Mouse (Mus musculus) cerebellum, postnatal 36 days (tissue): ENCODE measurements around the gene Ildr1.

Source experiments
- DNase-seq, 2 experiments: peaks; one replicate each; pipeline ENCODE4 v3.0.0; 2021 to 2022; ENCODE audit warnings: mixed read lengths in 2 of 2

Gene Ildr1

GRCm38 (mm10) chr16:36707702-36708423 is 14.1 kb downstream of the Ildr1 start:
- DNase-seq = no peak

DNA sequence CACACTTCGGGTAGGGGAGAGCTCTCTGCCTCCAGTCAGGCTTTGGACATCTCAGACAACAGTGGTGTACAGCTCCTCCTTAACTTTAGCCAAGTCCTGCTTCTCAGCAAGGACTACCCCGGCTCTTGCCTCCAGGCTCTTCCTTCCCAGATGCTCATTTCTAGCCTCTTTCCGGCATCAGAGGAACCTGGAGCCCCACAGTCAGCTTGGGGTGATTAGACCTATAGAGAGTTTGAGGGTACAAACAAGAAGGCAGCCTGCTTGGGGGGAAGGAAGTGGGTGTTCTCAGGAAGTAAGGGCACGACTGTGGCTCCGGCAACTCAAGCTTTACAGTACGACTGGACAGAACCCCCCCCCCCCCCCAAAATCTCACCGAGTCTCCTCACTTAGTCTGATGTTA is 15.0 kb downstream of the Ildr1 start:
- no peak for DNase-seq

- DNase-seq = no peak
Observed at GRCm38 (mm10) chr16:36709405-36709804, 15.6 kb downstream of the Ildr1 start.

GRCm38 (mm10) chr16:36710794-36711193 is 17.0 kb downstream of the Ildr1 start:
- no peak for DNase-seq

- no peak for DNase-seq
Observed at GRCm38 (mm10) chr16:36711760-36712159, 18.0 kb downstream of the Ildr1 start.

DNA sequence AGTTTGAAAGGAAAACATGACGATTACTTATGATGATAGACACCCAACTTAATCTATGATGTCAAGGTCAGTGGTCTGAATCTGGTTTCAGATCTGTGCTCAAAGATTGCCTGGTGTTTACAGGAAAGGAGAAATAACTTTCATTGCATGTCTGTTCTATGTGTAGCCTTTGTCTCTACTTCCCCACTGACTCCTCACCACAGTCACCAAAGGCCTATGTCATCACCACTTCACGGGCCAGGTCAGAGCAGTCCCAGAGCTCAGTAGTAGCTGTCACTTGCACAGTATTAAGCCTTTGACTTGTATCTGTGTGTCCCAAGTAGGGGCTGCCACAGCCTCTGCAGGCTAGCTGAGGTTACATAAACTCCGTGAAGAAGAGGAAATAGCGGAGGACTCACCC is 23.7 kb downstream of the Ildr1 start:
- no peak for DNase-seq

DNA sequence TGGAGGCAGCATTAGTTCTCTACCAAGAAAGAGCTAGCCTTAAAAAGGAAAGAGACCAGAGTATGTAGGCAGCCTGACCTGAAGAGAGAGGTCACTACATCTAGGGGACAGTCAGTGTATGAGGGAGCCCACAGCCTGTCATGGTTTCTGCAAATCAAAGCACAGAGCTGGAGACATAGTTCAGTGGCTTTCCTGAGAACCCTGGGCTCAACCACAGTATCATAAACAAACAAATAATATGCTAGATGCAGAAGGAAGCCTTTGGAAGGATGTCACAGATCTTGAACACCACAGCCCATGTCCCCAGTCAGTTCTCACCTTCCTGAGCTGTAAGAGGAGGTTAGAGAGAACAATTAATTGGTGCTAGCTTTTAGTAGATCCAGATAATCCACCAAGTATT is 24.9 kb downstream of the Ildr1 start:
- no peak for DNase-seq

DNA sequence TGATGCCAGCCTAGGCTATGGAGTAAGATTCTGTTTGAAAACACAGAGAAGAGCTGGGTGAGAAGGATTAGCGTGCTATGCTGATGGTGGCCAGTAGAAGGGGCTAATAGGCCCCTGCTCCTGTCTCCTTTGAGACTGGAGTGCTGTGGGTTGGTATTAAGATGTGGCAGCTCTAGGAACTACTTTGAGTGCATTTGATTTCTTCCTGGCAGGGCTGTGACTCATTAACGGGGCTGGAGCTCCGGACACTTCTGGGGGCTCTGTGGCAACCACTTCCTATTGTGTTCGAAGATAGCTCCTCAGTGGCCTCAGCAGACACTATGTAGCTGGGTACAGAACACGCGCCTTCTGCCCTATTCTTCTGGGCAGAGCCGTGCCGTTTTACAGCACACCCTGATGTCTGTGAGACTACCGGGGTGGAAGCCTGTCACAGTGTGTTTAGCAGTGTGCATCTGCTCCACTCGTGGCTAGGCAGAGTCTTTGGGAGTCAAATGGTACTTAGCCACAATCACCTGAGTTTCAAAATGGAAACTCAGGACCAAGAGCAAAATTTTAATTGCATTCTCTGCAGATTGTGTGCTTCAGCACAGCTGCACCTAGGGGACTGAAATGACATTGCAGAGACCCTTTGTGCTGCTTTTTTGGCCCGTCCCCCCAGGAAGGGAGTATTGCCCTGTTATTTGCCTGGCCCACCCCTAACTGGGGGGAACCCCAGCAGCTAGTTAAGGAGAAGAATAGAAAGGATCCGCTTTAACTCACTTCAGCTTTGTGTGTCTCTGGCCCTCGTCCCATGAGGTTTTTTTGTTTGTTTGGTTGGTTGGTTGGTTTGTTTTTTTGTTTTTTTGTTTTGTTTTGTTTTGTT is 26.6 kb downstream of the Ildr1 start:
- no peak for DNase-seq

DNA sequence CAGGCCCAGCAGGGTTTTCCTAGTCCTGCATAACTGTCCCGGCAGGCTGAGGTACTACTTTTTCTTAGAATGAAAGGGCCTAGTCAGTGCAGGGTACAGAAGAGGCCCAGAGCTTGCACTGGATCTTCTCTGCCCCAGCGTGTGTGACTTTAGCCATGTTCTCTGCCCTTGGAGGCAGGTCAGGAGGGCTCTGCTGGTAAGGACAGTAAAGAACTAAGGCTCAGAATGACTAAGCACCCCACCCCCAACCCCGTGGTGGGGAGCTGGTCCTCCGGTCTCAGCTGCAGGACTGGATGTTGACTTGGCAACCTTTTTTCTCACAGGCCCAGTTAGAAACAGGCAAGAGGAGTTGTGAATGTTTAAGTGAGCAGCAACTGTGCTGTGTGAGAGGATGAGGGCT is 29.0 kb downstream of the Ildr1 start:
- DNase-seq = no peak

DNA sequence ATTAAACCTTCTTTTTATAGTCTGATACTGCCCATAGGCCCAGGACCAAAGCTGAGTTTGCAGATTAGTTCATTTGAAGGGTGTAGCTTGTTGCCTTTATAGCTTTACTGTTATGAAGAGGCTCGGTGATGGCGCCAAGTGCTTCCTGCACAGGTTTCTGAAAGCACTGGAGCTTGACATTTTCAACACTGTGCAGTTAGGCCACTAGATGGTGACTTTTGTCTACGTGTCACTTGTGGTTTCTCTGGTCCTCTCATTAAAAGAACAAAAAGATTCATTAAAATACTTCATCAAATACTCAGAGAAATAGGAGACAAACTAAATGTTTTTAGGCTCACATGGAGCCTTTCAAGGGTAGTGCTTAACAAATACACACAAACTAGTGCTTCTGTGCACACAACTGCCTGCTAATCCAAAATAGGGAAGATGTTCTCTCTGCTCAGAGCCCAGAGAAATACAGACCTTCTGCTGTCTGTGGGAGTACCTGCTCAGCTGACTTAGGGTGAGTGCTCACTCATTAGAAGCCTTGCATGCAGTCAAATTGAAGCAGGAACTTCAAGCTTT is 30.2 kb downstream of the Ildr1 start:
- DNase-seq = no peak

GRCm38 (mm10) chr16:36728959-36729358 is 35.2 kb downstream of the Ildr1 start:
- no peak for DNase-seq

- no peak for DNase-seq
Observed at GRCm38 (mm10) chr16:36732572-36732971, 38.8 kb downstream of the Ildr1 start.

- DNase-seq = no peak
Observed at GRCm38 (mm10) chr16:36733827-36734226, 40.0 kb downstream of the Ildr1 start.

DNA sequence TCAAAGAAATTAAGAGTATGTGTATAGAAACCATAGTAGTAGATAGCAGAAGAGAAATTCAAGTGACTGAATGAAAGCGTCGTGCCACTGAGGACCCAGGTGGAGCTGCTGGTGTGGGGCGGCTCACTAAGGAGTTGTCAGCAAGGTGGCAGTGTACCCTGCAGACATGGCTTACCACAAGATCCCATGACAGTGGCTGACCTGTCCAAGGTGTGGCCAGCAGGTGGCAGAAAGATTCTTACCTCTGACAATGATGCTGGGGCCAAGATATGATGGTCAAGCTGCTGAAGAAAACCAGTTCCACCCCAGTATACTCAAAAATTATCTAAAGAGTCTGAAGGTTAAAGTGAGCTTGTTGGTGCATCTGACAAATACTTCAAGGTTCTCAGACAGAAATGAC is 41.6 kb downstream of the Ildr1 start:
- no peak for DNase-seq

GRCm38 (mm10) chr16:36739404-36739930 is 45.7 kb downstream of the Ildr1 start:
- DNase-seq = no peak

DNA sequence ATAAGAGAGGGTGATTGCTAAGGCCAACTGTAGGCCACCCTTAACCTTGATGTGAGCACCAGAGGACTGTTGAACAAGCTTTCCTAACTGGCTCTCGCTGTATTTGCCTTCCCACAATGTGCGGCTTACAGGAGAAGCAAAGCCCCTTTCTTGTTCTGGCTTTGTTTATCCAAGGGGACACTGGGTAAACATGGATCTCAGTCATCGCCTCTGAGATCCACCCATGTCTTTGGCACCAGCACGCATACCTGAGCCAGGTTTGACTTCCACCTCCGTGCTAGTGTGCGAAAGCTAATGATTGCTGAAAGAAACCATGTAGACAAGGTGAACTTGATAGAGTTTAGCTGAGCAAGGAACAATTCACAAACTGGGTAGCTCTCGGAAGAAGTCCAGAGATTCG is 49.8 kb downstream of the Ildr1 start:
- no peak for DNase-seq

DNA sequence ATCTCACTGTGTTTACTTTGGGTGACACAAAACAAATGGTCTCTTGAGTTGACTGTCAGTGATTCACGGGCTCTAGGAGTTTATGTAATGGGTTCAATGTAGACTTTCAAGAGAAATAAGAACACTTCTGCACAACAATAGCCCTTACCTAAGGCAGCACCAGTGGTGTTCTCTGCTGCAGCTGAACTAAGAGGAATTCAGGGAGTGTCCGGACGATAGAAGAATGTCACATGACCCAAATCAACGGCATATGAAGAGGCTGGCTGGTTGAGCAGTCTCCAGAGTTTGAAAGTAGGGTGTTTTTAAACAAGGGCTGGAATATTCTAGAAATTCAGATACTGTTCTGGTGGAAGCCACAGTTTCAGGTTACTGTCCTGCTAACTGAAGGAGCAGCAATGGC is 53.3 kb downstream of the Ildr1 start:
- no peak for DNase-seq

DNA sequence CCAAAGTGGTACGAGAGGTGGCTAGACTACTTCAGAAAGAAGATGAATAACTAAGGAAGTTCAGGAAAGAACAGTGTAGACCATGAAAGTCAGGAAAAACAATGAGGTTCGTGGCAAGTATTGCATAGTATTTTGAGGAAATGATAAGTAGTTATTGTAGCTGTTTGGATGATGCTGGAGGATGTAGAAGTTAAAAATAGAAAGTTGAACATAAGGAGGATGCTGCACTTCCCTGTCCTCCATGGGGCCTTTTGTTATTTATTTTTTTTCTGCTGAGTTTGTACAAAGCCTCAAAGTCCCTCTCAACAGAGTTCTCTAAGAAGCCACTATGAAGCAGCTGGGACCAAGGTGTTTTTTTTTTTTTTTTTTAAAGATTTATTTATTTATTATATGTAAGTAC is 54.0 kb downstream of the Ildr1 start:
- DNase-seq = no peak

DNA sequence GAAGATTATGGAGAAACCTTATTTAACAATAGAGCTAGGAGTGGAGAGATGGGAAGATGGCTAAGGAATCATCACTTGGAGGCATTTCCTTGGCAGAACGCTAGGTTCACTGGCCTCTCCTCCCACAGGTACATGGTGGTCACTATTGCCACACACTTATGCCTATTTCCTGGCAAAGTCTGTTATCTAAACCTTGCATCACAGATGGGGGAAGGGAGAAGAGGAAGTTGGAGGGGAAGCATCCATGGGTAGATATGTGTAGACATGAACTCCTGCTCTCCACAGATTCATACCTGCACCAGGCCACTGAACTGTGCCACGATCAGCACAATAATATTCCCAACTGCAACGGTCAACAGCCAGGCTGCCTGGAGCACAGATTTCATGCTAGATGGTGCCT is 58.2 kb downstream of the Ildr1 start:
- DNase-seq = no peak

DNA sequence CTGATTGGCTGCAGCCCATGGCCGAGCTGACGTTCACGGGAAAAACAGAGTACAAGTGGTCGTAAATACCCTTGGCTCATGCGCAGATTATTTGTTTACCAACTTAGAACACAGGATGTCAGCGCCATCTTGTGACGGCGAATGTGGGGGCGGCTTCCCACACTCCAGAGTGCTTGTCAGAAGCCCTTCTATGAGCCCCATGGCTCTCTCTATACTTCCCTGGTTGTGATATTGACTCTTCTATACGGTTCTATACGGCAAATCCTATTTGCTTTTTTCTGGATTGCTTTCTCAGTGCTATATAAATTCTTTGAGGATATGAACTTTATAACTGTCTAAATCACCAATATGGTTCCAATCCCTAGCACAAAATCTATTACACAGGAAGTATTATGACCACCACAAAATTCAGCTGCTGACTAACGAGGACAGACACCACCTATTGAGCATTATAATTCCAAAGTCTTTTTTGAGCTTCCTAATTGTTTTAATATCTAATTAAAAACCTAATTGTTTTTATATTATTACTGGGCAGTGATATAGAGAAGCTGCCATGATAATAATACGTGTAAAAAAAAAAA is 76.5 kb downstream of the Ildr1 start:
- DNase-seq = no peak

GRCm38 (mm10) chr16:36770830-36771229 is 77.1 kb downstream of the Ildr1 start:
- DNase-seq = no peak

GRCm38 (mm10) chr16:36771244-36771643 is 77.5 kb downstream of the Ildr1 start:
- DNase-seq = no peak

- DNase-seq = no peak
Observed at GRCm38 (mm10) chr16:36771703-36772102, 77.9 kb downstream of the Ildr1 start.
